Mouse (Mus musculus): ENCODE measurements around the gene Bag2. TPM values are rescaled to one million over a fixed set of nuclear protein-coding genes. Genes with fewer than 3 reads are reported as not detected.
"Not testable (repeated sequence)": the region's sequence is repeated elsewhere in the genome, so short reads cannot be mapped to it uniquely, and the experiment has no call there.

Gene Bag2
- polyA plus RNA-seq, 1 experiment from 2014 or later = 28.8 TPM

- Histone ChIP-seq H3K9ac (ENCODE audit: low read depth, low read length) (no peak overlapping the region), H3K4me3 (ENCODE audit: low read length) (no peak overlapping the region), H3K36me3 (ENCODE audit: control insufficient read depth, insufficient read depth, low read length) (peaks cover 5% of the 10 kb centered on the region; the same call in 1 of the 2 replicates), H3K9me3 (ENCODE audit: control insufficient read depth, low read length) (no peaks in the 10 kb centered on the region), H3K27me3 (replicated peaks; ENCODE audit: control insufficient read depth, insufficient read depth, low read length) (no peaks in the 10 kb centered on the region), H3K4me1 (ENCODE audit: control insufficient read depth, insufficient read depth, low read depth, low read length) (peaks cover 6% of the 10 kb centered on the region), H3K4me2 (ENCODE audit: low read length) (no peak overlapping the region; the same call in 1 of the 2 replicates), H3K27ac (ENCODE audit: low read depth, low read length) (no peak overlapping the region)
- no peak for ATAC-seq
- 74% methylated on average over 7 of the region's 7 CpGs for WGBS
These were observed 1.8 kb downstream of the Bag2 start for GRCm38 (mm10) chr1:33755799-33756198.

GRCm38 (mm10) chr1:33754965-33755735 lies 2.4 kb downstream of the Bag2 start:
- peaks cover under 1% of the 10 kb centered on the region; the same call in 1 of the 2 replicates for H3K36me3 ChIP-seq (ENCODE audit: control insufficient read depth, insufficient read depth, low read length)
- 76% methylated on average over 21 of the region's 21 CpGs for WGBS
- ATAC-seq = no peak
- H3K9me3 ChIP-seq (ENCODE audit: control insufficient read depth, low read length) = no peaks in the 10 kb centered on the region
- no peak overlapping the region for H3K4me3 ChIP-seq (ENCODE audit: low read length)
- no peak overlapping the region for H3K9ac ChIP-seq (ENCODE audit: low read depth, low read length)
- peaks cover 6% of the 10 kb centered on the region for H3K4me1 ChIP-seq (ENCODE audit: control insufficient read depth, insufficient read depth, low read depth, low read length)
- no peak overlapping the region for H3K27ac ChIP-seq (ENCODE audit: low read depth, low read length)
- H3K27me3 ChIP-seq (replicated peaks; ENCODE audit: control insufficient read depth, insufficient read depth, low read length) = no peaks in the 10 kb centered on the region
- no peak overlapping the region for H3K4me2 ChIP-seq (ENCODE audit: low read length)

DNA sequence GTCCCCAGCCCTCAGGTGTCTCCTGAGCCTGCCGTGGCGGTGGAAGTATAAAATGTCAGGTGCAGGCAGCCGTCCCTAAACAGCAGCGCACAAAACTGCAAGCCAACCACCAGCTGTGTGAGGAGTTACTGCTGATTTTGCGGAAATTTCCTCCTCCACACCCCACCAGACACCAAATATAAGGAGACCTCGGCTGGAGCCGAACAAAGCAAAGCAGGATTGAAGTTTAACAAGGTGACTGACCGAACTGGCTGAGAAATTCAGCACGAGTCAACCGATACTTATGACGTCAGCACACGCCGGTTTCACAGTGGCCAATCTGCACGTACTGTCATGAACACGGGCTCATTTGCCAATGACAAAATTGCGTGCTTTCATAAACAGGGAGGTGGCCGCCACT lies 3.5 kb downstream of the Bag2 start:
- Histone ChIP-seq H3K9ac (ENCODE audit: low read depth, low read length) (no peak overlapping the region), H3K4me1 (ENCODE audit: control insufficient read depth, insufficient read depth, low read depth, low read length) (peaks cover 6% of the 10 kb centered on the region)
- 89% methylated on average over 17 of the region's 17 CpGs for WGBS

DNA sequence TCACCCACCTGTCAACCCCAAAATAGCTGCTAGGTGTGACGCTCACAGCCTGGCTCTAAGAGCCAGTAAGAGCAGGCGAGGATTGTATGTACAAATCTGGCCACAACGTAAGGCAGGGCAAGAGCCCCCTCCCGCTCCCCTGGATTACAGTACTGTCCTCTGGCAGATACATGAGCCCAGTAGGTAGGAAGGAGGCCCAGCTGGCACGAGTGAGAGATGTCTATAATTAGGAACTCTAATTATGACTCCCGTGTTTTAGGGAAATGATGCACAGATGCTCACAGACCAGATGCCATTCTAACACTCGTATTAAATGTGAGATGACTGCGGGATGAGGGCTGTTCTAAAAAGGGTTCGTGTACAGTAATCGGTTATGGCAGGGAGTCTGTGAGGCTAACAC lies 6.3 kb downstream of the Bag2 start:
- 62% methylated on average over 10 of the region's 10 CpGs for WGBS
- Histone ChIP-seq H3K9me3 (ENCODE audit: control insufficient read depth, low read length) (no peaks in the 10 kb centered on the region), H3K9ac (ENCODE audit: low read depth, low read length) (no peak overlapping the region), H3K4me3 (ENCODE audit: low read length) (no peak overlapping the region), H3K27me3 (replicated peaks; ENCODE audit: control insufficient read depth, insufficient read depth, low read length) (no peaks in the 10 kb centered on the region), H3K4me1 (ENCODE audit: control insufficient read depth, insufficient read depth, low read depth, low read length) (no peaks in the 10 kb centered on the region; the same call in 1 of the 2 replicates), H3K4me2 (ENCODE audit: low read length) (no peak overlapping the region), H3K27ac (ENCODE audit: low read depth, low read length) (no peak overlapping the region), H3K36me3 (ENCODE audit: control insufficient read depth, insufficient read depth, low read length) (no peaks in the 10 kb centered on the region)
- peak; percentile 80 for ATAC-seq

More for the DNA sequence above, 3.5 kb downstream of the Bag2 start:
- no peaks in the 10 kb centered on the region for H3K27me3 ChIP-seq (replicated peaks; ENCODE audit: control insufficient read depth, insufficient read depth, low read length)
- H3K9me3 ChIP-seq (ENCODE audit: control insufficient read depth, low read length) = no peaks in the 10 kb centered on the region
- H3K27ac ChIP-seq (ENCODE audit: low read depth, low read length) = no peak overlapping the region
- no peaks in the 10 kb centered on the region for H3K36me3 ChIP-seq (ENCODE audit: control insufficient read depth, insufficient read depth, low read length)
- H3K4me2 ChIP-seq (ENCODE audit: low read length) = no peak overlapping the region
- H3K4me3 ChIP-seq (ENCODE audit: low read length) = no peak overlapping the region
- ATAC-seq = no peak

DNA sequence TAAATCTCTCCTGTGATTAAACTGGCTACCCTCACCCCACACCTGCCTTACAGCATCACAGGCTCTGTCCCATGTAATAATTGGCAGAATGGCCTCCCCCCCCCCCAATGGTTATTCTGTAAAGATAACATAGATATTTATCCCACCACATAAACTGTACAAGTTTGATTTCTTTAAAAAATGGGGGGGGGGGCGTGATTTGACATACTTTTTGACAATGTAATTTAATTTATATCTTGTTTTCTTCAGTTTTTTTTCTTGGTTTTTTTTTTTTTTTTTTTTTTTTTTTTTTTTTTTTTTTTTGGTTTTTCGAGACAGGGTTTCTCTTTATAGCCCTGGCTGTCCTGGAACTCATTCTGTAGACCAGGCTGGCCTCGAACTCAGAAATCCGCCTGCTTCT lies 7.9 kb downstream of the Bag2 start:
- WGBS = 91% methylated on average over 3 of the region's 4 CpGs
- H3K36me3 ChIP-seq (ENCODE audit: control insufficient read depth, insufficient read depth, low read length); H3K9me3 ChIP-seq (ENCODE audit: control insufficient read depth, low read length); ATAC-seq; H3K4me3 ChIP-seq (ENCODE audit: low read length); H3K27me3 ChIP-seq (replicated peaks; ENCODE audit: control insufficient read depth, insufficient read depth, low read length); H3K4me2 ChIP-seq (ENCODE audit: low read length); H3K4me1 ChIP-seq (ENCODE audit: control insufficient read depth, insufficient read depth, low read depth, low read length); H3K9ac ChIP-seq (ENCODE audit: low read depth, low read length); H3K27ac ChIP-seq (ENCODE audit: low read depth, low read length): not testable (repeated sequence)

GRCm38 (mm10) chr1:33749109-33749508 lies 8.5 kb downstream of the Bag2 start:
- H3K4me1 ChIP-seq (ENCODE audit: control insufficient read depth, insufficient read depth, low read depth, low read length) = no peaks in the 10 kb centered on the region
- no peak overlapping the region for H3K27ac ChIP-seq (ENCODE audit: low read depth, low read length)
- H3K9ac ChIP-seq (ENCODE audit: low read depth, low read length) = no peak overlapping the region
- 98% methylated on average over 11 of the region's 11 CpGs for WGBS
- no peaks in the 10 kb centered on the region for H3K36me3 ChIP-seq (ENCODE audit: control insufficient read depth, insufficient read depth, low read length)
- H3K4me3 ChIP-seq (ENCODE audit: low read length) = no peak overlapping the region
- no peaks in the 10 kb centered on the region for H3K27me3 ChIP-seq (replicated peaks; ENCODE audit: control insufficient read depth, insufficient read depth, low read length)
- no peak overlapping the region for H3K4me2 ChIP-seq (ENCODE audit: low read length)
- ATAC-seq = no peak
- H3K9me3 ChIP-seq (ENCODE audit: control insufficient read depth, low read length) = no peaks in the 10 kb centered on the region

DNA sequence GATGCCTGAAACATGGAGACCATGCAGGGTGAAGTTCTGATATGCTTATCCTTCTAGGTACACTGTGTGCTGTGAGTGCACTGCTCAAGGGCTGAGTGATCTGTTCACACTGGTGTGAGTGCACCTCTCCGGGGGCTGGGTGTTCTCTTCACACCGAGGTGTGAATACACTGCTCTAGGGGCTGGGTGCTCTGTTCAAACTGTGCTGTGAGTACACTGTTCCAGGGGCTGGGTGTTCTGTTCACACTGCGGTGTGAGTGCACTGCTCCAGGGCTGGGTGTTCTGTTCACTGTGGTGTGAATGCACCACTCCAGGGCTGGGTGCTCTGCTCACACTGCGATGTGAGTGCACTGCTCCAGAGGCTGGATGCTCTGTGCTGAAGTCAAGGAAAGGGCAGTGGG lies 11.7 kb downstream of the Bag2 start:
- Histone ChIP-seq H3K36me3 (ENCODE audit: control insufficient read depth, insufficient read depth, low read length) (peaks cover under 1% of the 10 kb centered on the region; the same call in 1 of the 2 replicates), H3K9me3 (ENCODE audit: control insufficient read depth, low read length) (no peaks in the 10 kb centered on the region), H3K9ac (ENCODE audit: low read depth, low read length) (no peak overlapping the region), H3K4me2 (ENCODE audit: low read length) (no peak overlapping the region), H3K4me3 (ENCODE audit: low read length) (no peak overlapping the region), H3K27me3 (replicated peaks; ENCODE audit: control insufficient read depth, insufficient read depth, low read length) (no peaks in the 10 kb centered on the region), H3K27ac (ENCODE audit: low read depth, low read length) (no peak overlapping the region), H3K4me1 (ENCODE audit: control insufficient read depth, insufficient read depth, low read depth, low read length) (no peaks in the 10 kb centered on the region)
- ATAC-seq = peak; percentile 28; the same call in 1 of the 2 replicates
- WGBS = 96% methylated on average over 4 of the region's 4 CpGs

DNA sequence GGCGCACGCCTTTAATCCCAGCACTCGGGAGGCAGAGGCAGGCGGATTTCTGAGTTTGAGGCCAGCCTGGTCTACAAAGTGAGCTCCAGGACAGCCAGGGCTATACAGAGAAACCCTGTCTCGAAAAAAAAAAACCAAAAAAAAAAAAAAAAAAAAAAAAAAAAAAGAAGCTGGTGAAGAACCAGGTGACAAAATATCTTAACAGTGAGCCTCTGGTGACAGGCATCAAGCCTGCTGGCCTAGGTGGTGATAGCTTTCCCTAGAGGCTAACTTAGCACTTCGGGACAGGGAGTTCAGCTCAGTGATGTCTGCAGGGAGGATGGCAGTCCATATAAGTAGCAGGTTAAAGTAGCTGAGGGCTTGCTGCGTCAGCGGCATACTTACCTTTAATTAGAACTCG lies 12.8 kb downstream of the Bag2 start:
- not testable (repeated sequence) for H3K27me3 ChIP-seq (replicated peaks; ENCODE audit: control insufficient read depth, insufficient read depth, low read length); H3K4me2 ChIP-seq (ENCODE audit: low read length); H3K36me3 ChIP-seq (ENCODE audit: control insufficient read depth, insufficient read depth, low read length); H3K4me3 ChIP-seq (ENCODE audit: low read length); H3K27ac ChIP-seq (ENCODE audit: low read depth, low read length); H3K9ac ChIP-seq (ENCODE audit: low read depth, low read length); H3K9me3 ChIP-seq (ENCODE audit: control insufficient read depth, low read length); H3K4me1 ChIP-seq (ENCODE audit: control insufficient read depth, insufficient read depth, low read depth, low read length); ATAC-seq
- WGBS = 96% methylated on average over 9 of the region's 9 CpGs

GRCm38 (mm10) chr1:33742903-33743302 lies 14.7 kb downstream of the Bag2 start:
- H3K36me3 ChIP-seq (ENCODE audit: control insufficient read depth, insufficient read depth, low read length) = peaks cover 10% of the 10 kb centered on the region
- H3K4me1 ChIP-seq (ENCODE audit: control insufficient read depth, insufficient read depth, low read depth, low read length) = no peaks in the 10 kb centered on the region
- H3K27me3 ChIP-seq (replicated peaks; ENCODE audit: control insufficient read depth, insufficient read depth, low read length) = no peaks in the 10 kb centered on the region
- no peak overlapping the region for H3K9ac ChIP-seq (ENCODE audit: low read depth, low read length)
- no peak overlapping the region for H3K4me3 ChIP-seq (ENCODE audit: low read length)
- H3K4me2 ChIP-seq (ENCODE audit: low read length) = no peak overlapping the region
- H3K27ac ChIP-seq (ENCODE audit: low read depth, low read length) = no peak overlapping the region
- H3K9me3 ChIP-seq (ENCODE audit: control insufficient read depth, low read length) = no peaks in the 10 kb centered on the region
- ATAC-seq = no peak
- WGBS = 26% methylated on average over 8 of the region's 8 CpGs
